Mouse (Mus musculus) left cerebral cortex, adult 9 months (tissue): ENCODE data around the gene Usp9y.

Experiments
- DNase-seq, 2 experiments: peaks; one replicate each; pipeline ENCODE4 v3.0.0; 2022; ENCODE audit warnings: low spot score in 2 of 2

Usp9y gene

DNA sequence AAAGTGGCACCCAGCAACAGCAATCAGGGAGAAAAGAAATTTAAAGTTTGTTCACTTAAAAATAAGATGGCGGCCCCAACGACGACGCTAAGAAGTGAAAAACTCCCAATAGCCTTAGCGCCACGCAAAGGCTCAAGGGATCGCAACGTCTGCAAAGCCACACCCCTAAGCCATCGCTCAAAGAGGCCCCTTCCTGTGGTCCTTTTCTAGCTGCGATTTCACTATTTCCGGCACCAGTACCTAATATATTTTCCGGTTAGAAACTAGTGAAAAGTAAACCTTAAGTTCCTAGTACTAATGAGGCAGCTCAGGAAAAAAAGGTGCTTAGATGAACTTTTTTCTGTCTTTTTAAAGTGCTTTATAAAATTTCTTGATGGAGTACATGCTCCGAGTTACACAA is at the start of gene Usp9y:
Usp9y (minus strand) TSS at position 101 of the 400 bp plus-strand sequence.
- no peak for DNase-seq

DNA sequence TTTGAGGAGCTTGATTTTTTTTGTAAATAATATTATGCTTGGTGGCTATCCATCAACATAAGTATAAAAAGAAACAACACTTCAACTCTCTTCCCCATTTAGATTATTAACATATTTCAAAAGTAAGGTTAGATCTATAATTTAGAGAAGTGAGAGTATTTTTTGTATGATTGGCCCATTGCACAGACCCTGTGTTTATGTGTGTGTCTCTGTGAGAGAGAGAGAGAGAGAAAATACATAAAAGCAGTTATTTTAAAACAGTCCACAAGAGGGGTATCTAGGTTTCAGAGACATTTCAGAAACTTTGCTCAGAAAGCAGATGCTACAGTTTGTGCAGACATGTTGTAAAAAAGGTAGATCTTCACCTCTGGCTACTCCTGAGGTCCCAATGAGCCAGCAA is 165.9 kb downstream of the Usp9y start:
- no peak for DNase-seq

DNA sequence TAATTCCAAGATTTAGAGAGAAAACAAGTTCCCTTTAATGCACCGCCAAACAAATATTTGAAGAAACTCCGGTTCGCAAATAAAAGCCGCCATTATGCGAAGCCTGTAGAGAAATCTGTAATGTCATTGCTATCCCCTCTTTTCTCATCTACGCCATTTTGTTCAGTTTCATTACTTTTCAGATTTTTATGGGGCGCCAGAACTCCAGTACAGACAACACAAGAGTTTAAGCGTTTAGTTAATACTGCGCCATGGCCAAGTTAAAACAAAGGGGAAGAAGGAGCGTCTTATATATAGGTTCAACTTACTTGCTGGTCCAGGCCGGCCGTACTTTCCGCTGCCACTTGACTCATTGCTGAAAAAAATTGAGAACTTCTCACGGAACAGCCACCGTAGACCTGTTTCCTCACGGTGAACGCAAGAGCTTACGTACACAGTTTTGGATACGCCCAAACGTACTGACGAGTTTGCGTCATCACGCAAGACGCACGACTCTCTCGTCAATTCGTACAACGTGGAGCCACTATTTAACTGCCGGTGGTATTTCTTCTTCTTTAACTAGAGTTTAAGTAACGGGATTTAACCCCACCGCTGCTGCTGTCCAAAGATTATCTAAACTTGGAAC is 173.3 kb downstream of the Usp9y start, which contains the start of gene Ddx3y:
Ddx3y (minus strand) TSS at position 459 of the 625 bp plus-strand sequence.
- DNase-seq = peak in 1 of 2 experiments; percentile 58

DNA sequence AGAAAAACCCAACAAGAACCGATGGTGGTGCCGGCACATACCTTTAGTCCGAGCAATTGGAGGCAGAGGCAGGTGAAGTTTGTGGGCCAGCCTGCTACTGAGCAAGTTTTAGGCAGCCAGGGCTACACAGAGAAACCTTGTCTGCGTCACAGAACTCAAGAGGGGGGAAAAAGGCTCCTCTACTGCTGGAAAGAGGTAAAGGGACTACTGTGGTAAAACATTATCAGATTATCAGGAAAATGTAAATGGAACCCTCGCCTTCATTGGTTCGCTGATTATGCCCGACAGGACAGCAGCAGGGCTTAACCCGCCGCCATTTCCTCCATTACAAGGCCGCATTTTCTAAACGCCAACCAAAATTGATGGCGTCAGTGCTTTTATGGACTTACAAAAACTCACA is 173.8 kb downstream of the Usp9y start:
- peak in 1 of 2 experiments; percentile 1 for DNase-seq
